Mouse (Mus musculus) ES-E14 (cell line): ENCODE data around the gene Clasp2.

Experiments used
- CHD2 ChIP-seq: IDR thresholded peaks from 2 replicates; pipeline ENCODE4 v1.6.1; 2014; ENCODE audit warnings: mild to moderate bottlenecking, low read depth, low read length, inconsistent platforms
- HCFC1 ChIP-seq: IDR thresholded peaks from 2 replicates; pipeline ENCODE4 v1.6.1; 2012; ENCODE audit warnings: low read length, inconsistent platforms, borderline replicate concordance; ENCODE audit not compliant: insufficient read depth
- MAFK ChIP-seq: IDR thresholded peaks from 2 replicates; pipeline ENCODE4 v1.6.1; 2014; ENCODE audit warnings: mild to moderate bottlenecking, low read depth, low read length, inconsistent platforms; ENCODE audit not compliant: insufficient read depth

DNA sequence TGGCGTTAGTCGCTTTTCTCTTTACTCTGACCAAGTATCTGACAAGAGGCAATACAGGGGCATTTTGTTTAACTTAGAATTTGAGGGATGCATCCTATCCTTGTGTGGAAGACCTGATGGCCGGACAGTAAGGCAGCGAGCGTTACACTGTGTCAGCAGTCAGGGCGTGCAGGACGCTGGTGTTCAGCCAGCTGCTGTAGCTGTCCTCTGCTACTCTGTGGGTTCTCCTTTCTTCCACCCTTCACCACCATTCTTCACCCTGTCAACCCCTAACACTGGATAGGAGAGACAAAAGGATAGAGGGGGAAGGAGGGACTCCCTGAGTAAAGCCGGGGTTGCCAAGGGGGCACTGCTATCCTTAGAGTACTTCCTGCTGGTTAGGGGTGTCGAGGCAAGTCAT, 87.4 kb downstream of the Clasp2 start:
- TF ChIP-seq HCFC1 = no peak
- no peak for TF ChIP-seq MAFK
- no peak for TF ChIP-seq CHD2
